Mouse (Mus musculus) stomach, embryonic 16.5 days (tissue): ENCODE data around the gene Rgs9. TPM values are rescaled to one million over a fixed set of nuclear protein-coding genes. Genes with fewer than 3 reads are reported as not detected.

Experiments used
- ATAC-seq: fragments of 200-750 bp; cut with Nextera tagmentation; 2 replicates; pipeline ENCODE4 v1.8.0; 2017; ENCODE audit warnings: moderate number of reproducible peaks, moderate TSS enrichment; ENCODE audit not compliant: insufficient read depth, low FRiP score
- H3K27ac ChIP-seq: fragments of 300-500 bp; sonication (generic); 2 replicates; pipeline ENCODE4 v1.5.1; 2014; ENCODE audit warnings: low read length
- H3K27me3 ChIP-seq: fragments of 300-500 bp; sonication (generic); 2 replicates; pipeline ENCODE4 v1.6.1; 2014; ENCODE audit warnings: low read length, control low read depth, mixed read lengths; ENCODE audit not compliant: control insufficient read depth, insufficient read depth
- H3K36me3 ChIP-seq: fragments of 300-500 bp; sonication (generic); 2 replicates; pipeline ENCODE4 v1.6.1; 2014; ENCODE audit warnings: low read length; ENCODE audit not compliant: control insufficient read depth, insufficient read depth
- H3K4me1 ChIP-seq: fragments of 300-500 bp; sonication (generic); 2 replicates; pipeline ENCODE4 v1.6.1; 2014; ENCODE audit warnings: low read length, control low read depth, mixed read lengths; ENCODE audit not compliant: control insufficient read depth, insufficient read depth
- H3K4me2 ChIP-seq: fragments of 300-500 bp; sonication (generic); 2 replicates; pipeline ENCODE4 v1.6.1; 2014; ENCODE audit warnings: low read depth, low read length, mixed read lengths
- H3K4me3 ChIP-seq: fragments of 300-500 bp; sonication (generic); replicated peaks from 2 replicates; pipeline ENCODE4 v1.5.1; 2014; ENCODE audit warnings: mild to moderate bottlenecking, low read length
- H3K9ac ChIP-seq: fragments of 300-500 bp; sonication (generic); 2 replicates; pipeline ENCODE4 v1.6.1; 2014; ENCODE audit warnings: low read length
- H3K9me3 ChIP-seq: fragments of 300-500 bp; sonication (generic); replicated peaks from 2 replicates; pipeline ENCODE4 v1.6.1; 2016; ENCODE audit warnings: low read length, control low read depth; ENCODE audit not compliant: control insufficient read depth
- WGBS: fragments of 180-500 bp; shearing (Covaris S2); extraction: QIAGEN DNeasy Blood & Tissue Kit; methylation state at CpG from one replicate; pipeline ENCODE4 v1.1.7; 2014; 5-methylcytosine and 5-hydroxymethylcytosine counted together
- polyA plus RNA-seq: library from polyadenylated mRNA; unstranded; fragments of >200 nt; fragmentation: Nextera tagmentation; extraction: Ambion mirVana; gene quantifications from 2 replicates; pipeline ENCODE4 v1.2.1, GENCODE M21; 2015

Rgs9 gene
- polyA plus RNA-seq, 1 experiment from 2014 or later = 2.3 TPM

- no peaks in the 10 kb centered on the region for H3K36me3 ChIP-seq
- no peak for ATAC-seq
- no peak overlapping the region for H3K4me3 ChIP-seq
- no peaks in the 10 kb centered on the region for H3K9me3 ChIP-seq
- no peak overlapping the region for H3K9ac ChIP-seq
- no peak overlapping the region for H3K27ac ChIP-seq
- no peak overlapping the region for H3K4me2 ChIP-seq
- 75% methylated on average over 1 of the region's 1 CpGs for WGBS
- no peaks in the 10 kb centered on the region for H3K4me1 ChIP-seq
- no peaks in the 10 kb centered on the region for H3K27me3 ChIP-seq
These were observed 13.1 kb downstream of the Rgs9 start for GRCm38 (mm10) chr11:109284811-109285210.

- ATAC-seq = no peak
- Histone ChIP-seq H3K4me3 (no peak overlapping the region), H3K4me2 (no peak overlapping the region), H3K36me3 (no peaks in the 10 kb centered on the region), H3K27me3 (no peaks in the 10 kb centered on the region), H3K27ac (no peak overlapping the region), H3K9ac (no peak overlapping the region), H3K4me1 (no peaks in the 10 kb centered on the region), H3K9me3 (no peaks in the 10 kb centered on the region)
- WGBS = 68% methylated on average over 7 of the region's 7 CpGs
These were observed 19.7 kb downstream of the Rgs9 start for GRCm38 (mm10) chr11:109278186-109278585.

- Histone ChIP-seq H3K4me3 (no peak overlapping the region), H3K4me1 (peaks cover 3% of the 10 kb centered on the region; the same call in 1 of the 2 replicates), H3K9me3 (no peaks in the 10 kb centered on the region), H3K36me3 (no peaks in the 10 kb centered on the region), H3K4me2 (no peak overlapping the region), H3K27me3 (no peaks in the 10 kb centered on the region), H3K9ac (no peak overlapping the region), H3K27ac (no peak overlapping the region)
- ATAC-seq = no peak
- WGBS = 88% methylated on average over 9 of the region's 9 CpGs
These were observed 26.5 kb downstream of the Rgs9 start for GRCm38 (mm10) chr11:109271399-109271798.

- no peak overlapping the region for H3K4me3 ChIP-seq
- H3K9me3 ChIP-seq = no peaks in the 10 kb centered on the region
- no peak overlapping the region for H3K4me2 ChIP-seq
- ATAC-seq = no peak
- H3K9ac ChIP-seq = no peak overlapping the region
- no peaks in the 10 kb centered on the region for H3K36me3 ChIP-seq
- WGBS = 55% methylated on average over 8 of the region's 8 CpGs
- H3K27me3 ChIP-seq = no peaks in the 10 kb centered on the region
- peaks cover 8% of the 10 kb centered on the region; the same call in 1 of the 2 replicates for H3K4me1 ChIP-seq
- H3K27ac ChIP-seq = no peak overlapping the region
These were observed 27.6 kb downstream of the Rgs9 start for GRCm38 (mm10) chr11:109270366-109270765.

- H3K4me2 ChIP-seq = no peak overlapping the region
- no peaks in the 10 kb centered on the region for H3K27me3 ChIP-seq
- H3K9ac ChIP-seq = no peak overlapping the region
- H3K4me3 ChIP-seq = no peak overlapping the region
- no peak for ATAC-seq
- H3K4me1 ChIP-seq = peaks cover 8% of the 10 kb centered on the region; the same call in 1 of the 2 replicates
- H3K27ac ChIP-seq = no peak overlapping the region
- no peaks in the 10 kb centered on the region for H3K9me3 ChIP-seq
- H3K36me3 ChIP-seq = no peaks in the 10 kb centered on the region
- WGBS = 57% methylated on average over 16 of the region's 16 CpGs
These were observed 28.1 kb downstream of the Rgs9 start for GRCm38 (mm10) chr11:109269662-109270341.

- no peak overlapping the region for H3K27ac ChIP-seq
- no peak overlapping the region for H3K9ac ChIP-seq
- 71% methylated on average over 5 of the region's 5 CpGs for WGBS
- H3K4me2 ChIP-seq = no peak overlapping the region
- no peaks in the 10 kb centered on the region for H3K36me3 ChIP-seq
- H3K4me3 ChIP-seq = no peak overlapping the region
- H3K9me3 ChIP-seq = no peaks in the 10 kb centered on the region
- ATAC-seq = no peak
- peaks cover 8% of the 10 kb centered on the region; the same call in 1 of the 2 replicates for H3K4me1 ChIP-seq
- H3K27me3 ChIP-seq = no peaks in the 10 kb centered on the region
These were observed 28.7 kb downstream of the Rgs9 start for GRCm38 (mm10) chr11:109269283-109269661.

GRCm38 (mm10) chr11:109266161-109266910, 31.6 kb downstream of the Rgs9 start:
- ATAC-seq = peak; percentile 61; the same call in 1 of the 2 replicates

GRCm38 (mm10) chr11:109264159-109264768, 33.7 kb downstream of the Rgs9 start:
- peaks cover 8% of the 10 kb centered on the region; the same call in 1 of the 2 replicates for H3K4me1 ChIP-seq
- no peak for ATAC-seq
- H3K9me3 ChIP-seq = no peaks in the 10 kb centered on the region
- no peak overlapping the region for H3K4me2 ChIP-seq
- no peaks in the 10 kb centered on the region for H3K36me3 ChIP-seq
- no peak overlapping the region for H3K27ac ChIP-seq
- H3K27me3 ChIP-seq = no peaks in the 10 kb centered on the region
- no peak overlapping the region for H3K9ac ChIP-seq
- 65% methylated on average over 11 of the region's 11 CpGs for WGBS
- no peak overlapping the region for H3K4me3 ChIP-seq

More at GRCm38 (mm10) chr11:109266161-109266910, 31.6 kb downstream of the Rgs9 start:
- Histone ChIP-seq H3K9ac (no peak overlapping the region), H3K4me1 (peaks cover 8% of the 10 kb centered on the region; the same call in 1 of the 2 replicates), H3K4me3 (no peak overlapping the region), H3K27me3 (no peaks in the 10 kb centered on the region), H3K27ac (no peak overlapping the region), H3K36me3 (no peaks in the 10 kb centered on the region), H3K9me3 (no peaks in the 10 kb centered on the region), H3K4me2 (no peak overlapping the region)
- 49% methylated on average over 12 of the region's 12 CpGs for WGBS

GRCm38 (mm10) chr11:109260561-109260960, 37.4 kb downstream of the Rgs9 start:
- WGBS = 85% methylated on average over 7 of the region's 7 CpGs
- no peaks in the 10 kb centered on the region for H3K36me3 ChIP-seq
- no peak for ATAC-seq
- no peaks in the 10 kb centered on the region for H3K27me3 ChIP-seq
- no peak overlapping the region for H3K27ac ChIP-seq
- no peaks in the 10 kb centered on the region for H3K9me3 ChIP-seq
- no peak overlapping the region for H3K4me3 ChIP-seq
- no peak overlapping the region for H3K4me2 ChIP-seq
- H3K9ac ChIP-seq = no peak overlapping the region
- H3K4me1 ChIP-seq = no peaks in the 10 kb centered on the region
